Mouse (Mus musculus) megakaryocyte, embryonic 14.5 days (primary cell): ENCODE measurements around the gene Hexim1. TPM values are rescaled to one million over a fixed set of nuclear protein-coding genes. Genes with fewer than 3 reads are reported as not detected.

Source experiments
- H3K27me3 ChIP-seq: replicated peaks from 2 replicates; pipeline ENCODE3; 2012; ENCODE audit warnings: inconsistent platforms
- H3K36me3 ChIP-seq: replicated peaks from 2 replicates; pipeline ENCODE3; 2012; ENCODE audit warnings: low read length, inconsistent platforms, mixed read lengths
- H3K4me1 ChIP-seq: 2 replicates; pipeline ENCODE4 v1.6.1; 2012; ENCODE audit warnings: inconsistent platforms
- H3K4me3 ChIP-seq: replicated peaks from 2 replicates; pipeline ENCODE3; 2012; ENCODE audit warnings: moderate library complexity, mild to moderate bottlenecking, inconsistent platforms
- H3K9me3 ChIP-seq: 2 replicates; pipeline ENCODE4 v1.6.1; 2012; ENCODE audit warnings: inconsistent platforms
- FLI1 ChIP-seq: IDR thresholded peaks from 2 replicates; pipeline ENCODE4 v1.6.1; 2012; ENCODE audit warnings: low read length, inconsistent platforms, mixed read lengths
- GATA1 ChIP-seq: IDR thresholded peaks from 3 replicates; pipeline ENCODE4 v1.6.1; 2012; ENCODE audit warnings: mixed read lengths, low read length, inconsistent platforms, borderline replicate concordance
- polyA plus RNA-seq: library from polyadenylated mRNA; stranded (reverse); fragments of >175 nt; gene quantifications from 2 replicates; pipeline ENCODE4 v1.2.3, GENCODE M21; 2012; ENCODE audit warnings: low replicate concordance; ENCODE audit not compliant: insufficient read depth

The Hexim1 gene
- polyA plus RNA-seq, 1 experiment, result 98.1 TPM

DNA sequence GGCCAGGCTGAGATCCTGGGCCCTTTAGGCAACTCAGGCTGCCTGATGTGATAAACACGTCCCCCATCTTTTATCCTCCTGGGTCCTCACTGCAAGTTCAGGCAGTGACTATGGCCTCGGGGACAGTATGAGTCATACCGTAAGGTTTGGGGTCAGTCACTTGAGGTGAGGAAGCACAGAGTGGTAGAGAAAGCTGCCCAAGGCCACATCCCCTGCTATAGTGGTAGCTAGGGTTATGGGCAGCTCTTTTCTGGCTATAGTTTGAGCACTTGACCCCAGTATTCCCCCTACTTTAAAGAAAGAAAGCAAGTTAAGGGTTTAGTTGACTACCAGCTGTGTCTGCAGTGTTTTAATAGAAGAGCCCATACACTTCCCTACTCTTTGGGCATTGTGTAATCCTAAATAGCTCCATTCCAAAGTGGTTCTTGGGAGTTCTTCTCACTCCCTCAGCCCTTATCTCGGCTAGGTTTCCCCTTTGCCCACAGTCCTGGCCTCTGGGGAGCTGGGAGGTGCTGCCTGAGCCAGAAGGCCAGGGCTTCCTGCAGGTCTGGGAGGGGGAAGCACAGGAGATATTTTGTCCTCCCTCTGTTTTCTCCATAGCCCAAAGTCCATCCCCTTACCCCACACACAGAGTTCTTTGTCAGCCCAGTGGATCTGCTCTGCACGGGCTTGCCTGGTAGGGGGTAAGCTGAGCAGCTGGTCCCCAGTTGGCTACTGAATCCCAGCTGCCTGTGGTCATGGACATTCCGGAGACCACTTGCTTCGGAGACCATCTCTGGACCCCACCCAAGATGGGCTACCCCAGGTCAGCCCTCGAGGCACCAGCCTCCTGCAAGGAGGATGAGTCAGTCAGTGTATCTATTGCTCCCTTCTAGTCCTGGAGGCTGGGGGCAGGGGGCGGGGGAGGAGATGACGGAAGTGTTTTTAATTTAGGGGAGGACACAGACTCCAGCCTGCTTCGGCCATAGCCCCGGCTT is 28.6 kb downstream of the Hexim1 start:
- H3K9me3 ChIP-seq, result no peaks in the 10 kb centered on the region
- H3K36me3 ChIP-seq, result peaks cover 20% of the 10 kb centered on the region
- TF ChIP-seq GATA1 (peak; percentile 31; the same call in 1 of the 3 replicates), FLI1 (no peak)
- H3K27me3 ChIP-seq, result no peaks in the 10 kb centered on the region
- peak overlapping the region; percentile 85 for H3K4me3 ChIP-seq
- peaks cover 90% of the 10 kb centered on the region for H3K4me1 ChIP-seq

DNA sequence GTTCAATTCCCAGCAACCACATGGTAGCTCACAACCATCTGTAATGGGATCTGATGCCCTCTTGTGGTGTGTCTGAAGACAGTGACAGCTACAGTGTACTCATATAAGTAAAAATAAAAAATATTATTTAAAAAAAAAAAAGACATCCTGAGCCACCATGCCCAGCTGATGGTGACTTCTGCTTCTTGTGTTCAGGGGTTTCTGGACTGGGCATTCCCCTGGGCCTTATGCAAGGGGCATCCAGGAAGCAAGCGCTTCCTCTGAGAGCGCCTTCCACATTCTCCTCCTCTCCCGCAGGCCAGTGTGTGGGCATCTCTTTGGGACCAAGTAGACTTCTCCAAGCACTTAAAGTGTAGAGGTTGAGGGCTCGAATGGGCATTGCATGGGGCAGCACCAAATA is 30.4 kb downstream of the Hexim1 start:
- TF ChIP-seq FLI1 (no peak), GATA1 (no peak)
- peaks cover 76% of the 10 kb centered on the region for H3K4me1 ChIP-seq
- peak overlapping the region; percentile 3 for H3K4me3 ChIP-seq
- peaks cover 13% of the 10 kb centered on the region for H3K36me3 ChIP-seq
- no peaks in the 10 kb centered on the region for H3K27me3 ChIP-seq
- H3K9me3 ChIP-seq, result no peaks in the 10 kb centered on the region

DNA sequence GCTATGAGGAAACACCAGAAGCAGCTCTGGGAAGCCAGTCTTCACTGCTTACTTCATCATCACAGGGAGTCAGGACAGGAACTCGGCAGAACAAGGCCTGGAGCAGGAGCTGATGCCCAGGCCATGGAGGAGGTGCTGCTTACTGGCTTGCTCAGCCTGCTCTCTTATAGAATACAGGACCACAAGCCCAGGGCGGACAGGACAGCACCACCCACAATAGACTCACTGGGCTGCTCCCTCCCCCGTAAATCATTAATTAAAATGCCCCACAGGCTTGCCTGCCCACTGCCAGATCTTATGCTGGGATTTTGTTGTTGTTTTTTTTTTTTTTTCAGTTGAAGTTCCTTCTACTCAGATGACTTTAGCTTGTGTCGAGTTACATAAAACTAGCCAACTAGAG is 31.7 kb downstream of the Hexim1 start:
- Histone ChIP-seq H3K4me3 (no peak overlapping the region), H3K4me1 (peaks cover 65% of the 10 kb centered on the region), H3K27me3 (no peaks in the 10 kb centered on the region), H3K36me3 (peaks cover 10% of the 10 kb centered on the region), H3K9me3 (no peaks in the 10 kb centered on the region)
- TF ChIP-seq GATA1 (no peak), FLI1 (no peak)

GRCm38 (mm10) chr11:103149771-103150170 is 33.7 kb downstream of the Hexim1 start:
- H3K9me3 ChIP-seq, result no peaks in the 10 kb centered on the region
- peaks cover 7% of the 10 kb centered on the region for H3K36me3 ChIP-seq
- H3K4me1 ChIP-seq, result peaks cover 46% of the 10 kb centered on the region
- no peak overlapping the region for H3K4me3 ChIP-seq
- TF ChIP-seq FLI1, result no peak
- no peaks in the 10 kb centered on the region for H3K27me3 ChIP-seq

DNA sequence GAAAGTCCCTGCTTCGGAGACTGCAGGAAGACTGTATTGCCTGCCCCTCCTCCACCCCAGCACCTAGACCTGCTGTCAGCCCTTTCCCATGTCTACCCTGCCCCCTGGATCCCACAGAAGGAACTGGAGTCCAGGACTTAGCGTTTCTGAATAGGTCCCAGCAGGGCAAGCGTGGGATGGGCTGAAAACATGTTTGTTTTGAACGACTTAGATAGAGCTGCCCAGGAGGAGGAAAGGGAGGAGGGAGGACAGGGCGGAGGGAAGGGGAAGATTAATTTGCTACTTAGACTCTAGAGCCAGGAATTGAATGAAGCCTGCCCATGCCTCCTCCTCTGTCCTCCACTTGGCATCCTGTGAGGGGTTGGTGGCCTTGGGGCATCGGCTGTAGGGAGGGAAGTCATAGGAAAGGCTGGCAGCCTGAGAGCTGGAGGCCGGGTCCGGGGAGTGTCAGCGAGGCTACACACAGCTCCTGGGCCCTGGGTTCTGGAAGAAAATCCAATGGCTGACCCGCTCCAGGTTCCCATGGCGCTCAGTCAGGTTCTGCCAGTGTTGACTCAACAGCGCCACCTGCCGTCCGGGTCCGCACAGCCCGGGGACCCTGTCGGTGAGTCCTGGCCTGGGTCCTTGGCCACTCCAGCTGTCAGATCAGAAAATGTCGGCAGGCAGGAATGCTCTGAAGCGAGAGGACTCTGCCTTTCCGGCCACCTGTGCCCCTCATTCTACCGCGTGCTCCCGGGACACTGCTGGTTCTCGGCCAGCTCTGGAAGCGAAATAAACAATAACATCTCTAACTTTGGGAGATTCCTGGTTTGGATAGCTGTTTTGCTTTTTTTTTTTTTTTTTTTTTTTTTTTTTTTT is 42.8 kb downstream of the Hexim1 start:
- Histone ChIP-seq H3K36me3 (peaks cover 6% of the 10 kb centered on the region), H3K27me3 (no peaks in the 10 kb centered on the region), H3K4me3 (peak overlapping the region; percentile 92), H3K4me1 (peaks cover 47% of the 10 kb centered on the region), H3K9me3 (peaks cover 5% of the 10 kb centered on the region; the same call in 1 of the 2 replicates)
- TF ChIP-seq GATA1, result no peak
- TF ChIP-seq FLI1, result no peak

DNA sequence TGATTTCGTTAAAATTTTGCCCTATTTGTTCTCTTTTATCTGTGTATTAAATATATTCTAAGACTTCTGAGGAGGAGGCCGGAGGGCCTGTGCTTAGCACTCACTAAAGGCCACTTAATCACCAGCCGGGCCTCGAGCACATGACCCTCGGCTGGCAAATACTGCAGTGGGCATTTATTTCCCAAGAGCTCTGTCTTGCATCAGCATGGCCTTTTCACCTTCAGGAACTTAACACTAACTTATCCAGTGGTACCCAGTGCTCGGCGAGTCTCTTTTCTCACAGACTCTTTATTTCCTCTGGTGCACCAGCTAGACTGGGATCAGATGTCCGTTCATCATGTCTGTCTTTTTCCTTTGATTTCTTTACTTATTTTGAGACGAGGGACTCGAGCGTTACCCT is 44.7 kb downstream of the Hexim1 start:
- H3K4me1 ChIP-seq, result peaks cover 46% of the 10 kb centered on the region
- peaks cover 6% of the 10 kb centered on the region for H3K36me3 ChIP-seq
- peaks cover 4% of the 10 kb centered on the region for H3K27me3 ChIP-seq
- H3K9me3 ChIP-seq, result peaks cover 6% of the 10 kb centered on the region
- H3K4me3 ChIP-seq, result no peak overlapping the region
- TF ChIP-seq FLI1, result no peak
- no peak for TF ChIP-seq GATA1

DNA sequence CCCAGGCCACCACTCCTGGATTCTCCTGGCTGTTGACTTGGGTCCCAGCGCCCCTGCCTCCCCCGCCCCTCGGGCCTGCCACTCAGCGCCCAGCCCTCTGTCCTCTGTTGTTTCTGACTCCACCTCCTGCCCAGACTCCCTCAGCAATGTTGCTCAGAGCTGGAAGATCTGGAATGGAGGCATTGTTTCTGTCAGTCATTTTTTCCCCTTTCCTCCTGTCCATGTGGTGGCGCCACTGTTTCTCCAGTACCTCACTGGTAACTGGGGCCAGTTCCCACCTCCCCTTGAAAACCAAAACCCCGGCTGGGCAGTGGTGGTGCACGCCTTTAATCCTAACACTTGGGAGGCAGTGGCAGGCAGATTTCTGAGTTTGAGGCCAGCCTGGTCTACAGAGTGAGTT is 45.4 kb downstream of the Hexim1 start:
- Histone ChIP-seq H3K4me1 (peaks cover 43% of the 10 kb centered on the region), H3K27me3 (peaks cover 4% of the 10 kb centered on the region), H3K9me3 (peaks cover 8% of the 10 kb centered on the region), H3K4me3 (no peak overlapping the region), H3K36me3 (no peaks in the 10 kb centered on the region)
- TF ChIP-seq GATA1 (no peak), FLI1 (no peak)

DNA sequence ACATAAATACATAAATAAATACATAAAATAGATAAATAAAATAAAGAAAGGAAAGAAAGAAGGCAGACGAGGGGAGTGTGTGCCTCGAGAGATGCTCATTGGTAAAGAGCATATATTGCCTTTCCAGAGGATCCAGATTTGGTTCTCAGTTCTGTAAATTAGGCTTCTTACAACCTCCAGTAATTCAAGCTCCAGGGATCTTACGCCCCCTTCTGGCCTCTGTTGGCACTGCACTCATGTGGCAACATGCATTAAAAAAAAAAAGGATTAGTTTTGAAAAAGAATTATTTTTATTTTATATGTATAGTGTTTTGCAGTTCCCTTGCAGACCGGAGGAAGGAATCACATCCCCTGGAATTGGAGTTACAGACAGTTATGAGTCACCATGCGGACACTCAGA is 46.1 kb downstream of the Hexim1 start:
- no peak for TF ChIP-seq FLI1
- no peak for TF ChIP-seq GATA1

GRCm38 (mm10) chr11:103164391-103164790 is 48.4 kb downstream of the Hexim1 start:
- TF ChIP-seq GATA1 (no peak), FLI1 (no peak)
- Histone ChIP-seq H3K4me1 (peaks cover 29% of the 10 kb centered on the region), H3K4me3 (no peak overlapping the region), H3K9me3 (peaks cover 12% of the 10 kb centered on the region), H3K27me3 (peaks cover 11% of the 10 kb centered on the region), H3K36me3 (no peaks in the 10 kb centered on the region)

More for the DNA sequence above, 46.1 kb downstream of the Hexim1 start:
- peaks cover 43% of the 10 kb centered on the region for H3K4me1 ChIP-seq
- H3K4me3 ChIP-seq, result no peak overlapping the region
- peaks cover 4% of the 10 kb centered on the region for H3K27me3 ChIP-seq
- H3K36me3 ChIP-seq, result no peaks in the 10 kb centered on the region
- H3K9me3 ChIP-seq, result peaks cover 12% of the 10 kb centered on the region
